Mouse (Mus musculus) kidney, postnatal 0 days (tissue): ENCODE results near the gene Mast4. TPM values are rescaled to one million over a fixed set of nuclear protein-coding genes. Genes with fewer than 3 reads are reported as not detected.

Experiments
- ATAC-seq: fragments of 200-750 bp; cut with Nextera tagmentation; replicated peaks from 2 replicates; pipeline ENCODE4 v1.8.0; 2017; ENCODE audit warnings: low read depth, moderate number of reproducible peaks, moderate TSS enrichment, moderate library complexity; ENCODE audit not compliant: low FRiP score
- DNase-seq: peaks from one replicate; pipeline ENCODE4 v3.0.0-alpha.2; 2016; ENCODE audit warnings: low spot score
- H3K27ac ChIP-seq: fragments of 300-500 bp; sonication (generic); 2 replicates; pipeline ENCODE4 v1.5.1; 2014; ENCODE audit warnings: mild to moderate bottlenecking
- H3K27me3 ChIP-seq: fragments of 300-500 bp; sonication (generic); 2 replicates; pipeline ENCODE4 v1.6.1; 2014; ENCODE audit warnings: low read length, mixed read lengths; ENCODE audit not compliant: insufficient read depth
- H3K36me3 ChIP-seq: fragments of 300-500 bp; sonication (generic); 2 replicates; pipeline ENCODE4 v1.6.1; 2014; ENCODE audit warnings: low read length, mixed read lengths; ENCODE audit not compliant: insufficient read depth
- H3K4me1 ChIP-seq: fragments of 300-500 bp; sonication (generic); replicated peaks from 2 replicates; pipeline ENCODE4 v1.6.1; 2014; ENCODE audit warnings: antibody characterized with exemption, low read length, mixed read lengths; ENCODE audit not compliant: insufficient read depth
- H3K4me2 ChIP-seq: fragments of 300-500 bp; sonication (generic); 2 replicates; pipeline ENCODE4 v1.6.1; 2014; ENCODE audit warnings: mild to moderate bottlenecking, low read length, moderate library complexity, mixed read lengths
- H3K4me3 ChIP-seq: fragments of 300-500 bp; sonication (generic); replicated peaks from 2 replicates; pipeline ENCODE4 v1.5.1; 2014; ENCODE audit warnings: low read depth, low read length
- H3K9ac ChIP-seq: fragments of 300-500 bp; sonication (generic); 2 replicates; pipeline ENCODE4 v1.6.1; 2014; ENCODE audit warnings: low read depth, low read length
- H3K9me3 ChIP-seq: fragments of 300-500 bp; sonication (generic); replicated peaks from 2 replicates; pipeline ENCODE4 v1.6.1; 2016; ENCODE audit warnings: low read length, inconsistent platforms, mixed read lengths
- CTCF ChIP-seq: IDR thresholded peaks from 2 replicates; pipeline ENCODE4 v1.5.1; 2016; ENCODE audit warnings: antibody characterized with exemption, low read depth, mild to moderate bottlenecking, moderate library complexity
- WGBS: fragments of 180-500 bp; shearing (Covaris S2); extraction: QIAGEN DNeasy Blood & Tissue Kit; methylation state at CpG from one replicate; pipeline ENCODE4 v1.1.7; 2014; 5-methylcytosine and 5-hydroxymethylcytosine counted together
- polyA plus RNA-seq: library from polyadenylated mRNA; unstranded; fragments of >200 nt; fragmentation: Nextera tagmentation; extraction: Ambion mirVana; gene quantifications from 2 replicates; pipeline ENCODE4 v1.2.1, GENCODE M21; 2015

Gene Mast4
- polyA plus RNA-seq, 1 experiment from 2014 or later = 10.6 TPM

DNA sequence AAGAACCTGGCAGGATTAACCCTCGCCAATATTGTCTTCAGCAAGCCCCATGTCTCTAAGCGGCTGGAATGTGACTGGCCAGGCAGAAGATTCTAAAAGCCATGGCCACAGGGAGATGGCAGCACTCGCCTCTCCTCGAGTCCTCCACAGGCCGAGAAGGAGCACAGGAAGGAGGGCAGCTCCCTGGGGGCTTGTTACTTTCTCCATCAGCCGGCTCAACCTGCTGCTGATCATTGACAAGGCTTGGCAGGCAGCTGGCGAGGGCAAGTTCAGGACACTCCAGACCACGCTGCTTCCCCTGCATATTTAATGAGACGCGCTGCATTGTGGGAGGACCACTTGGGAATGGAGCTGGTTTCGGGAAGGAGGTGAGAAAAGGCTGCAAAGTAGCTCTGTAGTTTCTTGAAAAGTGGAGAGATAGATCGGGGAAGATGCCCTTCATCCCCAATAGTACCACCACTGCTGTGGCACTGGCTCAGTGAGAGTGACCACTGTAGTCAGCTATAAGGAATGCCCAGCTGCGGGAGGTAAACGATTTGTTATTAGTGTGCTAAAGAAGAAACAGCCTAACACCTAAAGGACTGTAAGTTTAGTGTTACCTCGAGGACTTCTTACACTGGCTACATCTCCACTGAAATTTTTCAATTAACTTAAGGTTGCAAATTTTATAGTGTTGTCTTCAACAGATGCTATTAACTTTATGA, 523.0 kb downstream of the Mast4 start:
- 4% methylated on average over 15 of the region's 15 CpGs for WGBS
- Histone ChIP-seq H3K9ac (no peak overlapping the region), H3K9me3 (no peaks in the 10 kb centered on the region), H3K36me3 (no peaks in the 10 kb centered on the region), H3K27ac (0 out of 2 replicates have a peak overlapping the region, but pooled peaks have one; percentile 54), H3K4me2 (peak overlapping the region; percentile 52), H3K4me3 (peak overlapping the region; percentile 5), H3K4me1 (no peaks in the 10 kb centered on the region), H3K27me3 (no peaks in the 10 kb centered on the region)
- peak; percentile 79 for DNase-seq
- peak; percentile 86 for ATAC-seq
- peak; percentile 51 for TF ChIP-seq CTCF

DNA sequence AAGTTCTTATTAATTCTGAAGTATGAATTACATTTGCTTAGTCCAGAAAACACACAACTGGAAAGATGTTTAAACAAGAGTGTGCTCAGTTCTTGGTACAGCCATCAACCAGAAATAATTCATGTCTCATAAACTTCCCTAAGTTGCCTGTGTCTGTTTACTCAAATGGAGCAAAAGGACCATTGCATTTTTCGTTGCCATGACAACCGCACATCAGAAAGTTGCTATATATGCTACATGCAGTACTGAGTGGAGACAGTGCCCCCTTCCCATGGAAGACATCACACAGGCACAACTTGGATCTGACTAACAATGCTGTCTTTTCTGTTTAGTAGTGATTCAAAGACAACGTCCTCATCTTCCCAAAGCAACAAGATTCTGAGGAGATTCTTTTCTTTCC, 527.6 kb downstream of the Mast4 start:
- Histone ChIP-seq H3K4me3 (no peak overlapping the region), H3K36me3 (0 out of 2 replicates have a peak, but pooled peaks cover 3% of the 10 kb centered on the region), H3K27me3 (no peaks in the 10 kb centered on the region), H3K27ac (no peak overlapping the region), H3K4me1 (no peaks in the 10 kb centered on the region), H3K4me2 (no peak overlapping the region), H3K9ac (no peak overlapping the region), H3K9me3 (no peaks in the 10 kb centered on the region)
- DNase-seq = no peak
- 86% methylated on average over 3 of the region's 3 CpGs for WGBS
- no peak for ATAC-seq
- TF ChIP-seq CTCF = no peak

DNA sequence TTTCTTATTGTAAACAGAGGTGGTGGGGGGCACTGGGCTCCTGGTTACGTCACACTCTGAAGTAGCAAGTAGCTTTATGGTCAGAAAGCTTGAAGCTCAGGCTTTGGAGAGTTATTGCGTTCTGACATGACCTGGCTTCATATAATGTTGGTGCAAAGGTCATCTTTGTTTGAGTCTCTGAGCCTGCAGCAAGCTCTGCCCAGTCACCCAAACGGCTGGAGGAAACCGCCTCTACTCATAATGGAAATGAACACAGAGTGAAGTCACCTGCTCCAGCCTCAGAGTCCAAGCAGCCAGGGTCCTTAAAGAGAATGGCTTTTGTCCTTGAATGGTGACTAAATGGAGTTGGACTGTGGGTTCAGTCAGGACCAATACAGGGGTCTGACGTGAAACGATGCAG, 529.1 kb downstream of the Mast4 start:
- DNase-seq = no peak
- Histone ChIP-seq H3K27ac (no peak overlapping the region), H3K4me3 (no peak overlapping the region), H3K4me2 (no peak overlapping the region), H3K36me3 (0 out of 2 replicates have a peak, but pooled peaks cover 3% of the 10 kb centered on the region), H3K9me3 (no peaks in the 10 kb centered on the region), H3K4me1 (no peaks in the 10 kb centered on the region), H3K27me3 (no peaks in the 10 kb centered on the region), H3K9ac (no peak overlapping the region)
- no peak for TF ChIP-seq CTCF
- 0 out of 2 replicates have a peak, but pooled peaks have one; percentile 33 for ATAC-seq
- 72% methylated on average over 6 of the region's 6 CpGs for WGBS

DNA sequence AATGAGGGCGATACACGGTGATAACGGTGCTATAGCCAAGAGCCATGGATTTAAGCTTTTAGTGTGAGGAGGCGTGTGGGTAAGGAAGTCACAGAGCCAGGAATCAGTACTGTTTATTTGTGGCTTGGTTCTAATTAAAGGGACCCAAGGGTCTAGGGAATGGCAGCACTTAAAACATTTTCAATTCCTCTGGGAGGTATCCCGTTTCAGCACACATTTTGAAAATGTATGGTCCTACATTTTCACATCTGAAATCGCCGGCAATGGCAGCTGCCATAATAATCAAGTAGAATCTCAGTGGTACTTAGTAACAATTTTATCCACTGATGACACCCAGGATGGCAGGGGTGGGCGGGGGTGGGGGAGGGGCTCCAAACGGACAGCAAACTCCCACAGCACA, 531.1 kb downstream of the Mast4 start:
- no peak overlapping the region for H3K4me2 ChIP-seq
- no peak for DNase-seq
- H3K4me3 ChIP-seq = no peak overlapping the region
- 0 out of 2 replicates have a peak, but pooled peaks cover 3% of the 10 kb centered on the region for H3K36me3 ChIP-seq
- H3K9me3 ChIP-seq = no peaks in the 10 kb centered on the region
- no peak for ATAC-seq
- H3K27ac ChIP-seq = no peak overlapping the region
- 77% methylated on average over 9 of the region's 9 CpGs for WGBS
- H3K27me3 ChIP-seq = no peaks in the 10 kb centered on the region
- TF ChIP-seq CTCF = no peak
- no peak overlapping the region for H3K9ac ChIP-seq
- no peaks in the 10 kb centered on the region for H3K4me1 ChIP-seq

DNA sequence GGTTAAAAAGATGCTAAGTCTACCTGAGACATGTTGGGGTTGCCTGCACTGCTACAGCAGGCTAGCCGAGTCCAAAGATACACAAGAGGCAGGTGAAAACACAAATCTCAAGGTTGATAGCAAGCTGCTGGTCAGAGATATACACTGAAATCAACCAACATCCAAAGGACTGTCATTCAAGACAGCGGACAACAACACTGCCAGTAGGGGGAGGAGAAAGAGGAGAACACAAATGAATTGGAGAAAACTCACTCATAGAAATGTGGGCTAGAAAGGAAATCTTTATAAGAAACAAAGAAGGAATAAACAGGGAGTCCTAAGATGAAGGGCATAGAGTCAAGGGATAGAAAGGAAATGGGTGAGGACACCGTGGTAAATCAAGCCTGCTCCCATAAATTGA, 542.1 kb downstream of the Mast4 start:
- WGBS = 91% methylated on average over 3 of the region's 3 CpGs
- Histone ChIP-seq H3K36me3 (peaks cover 19% of the 10 kb centered on the region; the same call in 1 of the 2 replicates), H3K9me3 (no peaks in the 10 kb centered on the region), H3K27ac (no peak overlapping the region), H3K4me1 (no peaks in the 10 kb centered on the region), H3K9ac (no peak overlapping the region), H3K4me2 (no peak overlapping the region), H3K4me3 (no peak overlapping the region), H3K27me3 (no peaks in the 10 kb centered on the region)
- peak; percentile 26; the same call in 1 of the 2 replicates for TF ChIP-seq CTCF
- DNase-seq (no peak), ATAC-seq (no peak)

DNA sequence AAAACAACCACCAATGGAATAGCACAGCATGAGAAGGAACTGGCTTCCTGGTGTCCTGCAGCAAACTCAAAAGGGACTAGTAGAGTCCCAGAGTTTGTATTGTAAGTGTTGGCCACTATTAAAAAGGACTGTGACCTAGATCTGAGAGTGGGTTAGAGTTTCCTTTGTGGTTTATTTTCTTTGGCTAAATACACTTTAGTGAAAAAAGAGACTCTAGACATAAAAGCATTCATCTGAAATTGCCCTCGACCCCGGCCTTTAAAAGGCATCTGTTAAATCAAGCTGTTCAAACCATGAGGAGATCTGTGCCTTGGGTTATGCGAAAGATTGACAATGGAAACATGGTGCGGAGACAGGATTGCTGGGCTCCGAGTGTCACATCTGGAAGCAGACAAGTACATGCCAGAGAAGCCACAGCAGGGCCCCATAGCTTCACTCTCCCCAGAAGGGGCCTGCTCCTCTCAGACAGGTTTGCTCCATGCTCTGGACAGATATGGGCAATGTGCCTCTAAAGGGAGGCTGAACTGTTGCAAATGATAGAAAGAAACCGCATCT, 543.6 kb downstream of the Mast4 start:
- Histone ChIP-seq H3K4me1 (no peaks in the 10 kb centered on the region), H3K4me3 (no peak overlapping the region), H3K27me3 (no peaks in the 10 kb centered on the region), H3K27ac (no peak overlapping the region), H3K9me3 (no peaks in the 10 kb centered on the region), H3K4me2 (no peak overlapping the region), H3K9ac (no peak overlapping the region), H3K36me3 (peaks cover 23% of the 10 kb centered on the region; the same call in 1 of the 2 replicates)
- ATAC-seq = no peak
- 29% methylated on average over 6 of the region's 6 CpGs for WGBS
- TF ChIP-seq CTCF = no peak
- peak; percentile 77 for DNase-seq
